Mouse (Mus musculus) intestine, embryonic 15.5 days (tissue): Measurements from ENCODE around the gene Trp53bp2. TPM values are rescaled to one million over a fixed set of nuclear protein-coding genes. Genes with fewer than 3 reads are reported as not detected.
A peak's percentile ranks its signal among the peaks of the same experiment; 100 is the strongest.

Experiments
- ATAC-seq: fragments of 200-750 bp; cut with Nextera tagmentation; 2 replicates; pipeline ENCODE4 v1.8.0; 2017; ENCODE audit warnings: moderate TSS enrichment, moderate library complexity
- H3K27ac ChIP-seq: fragments of 300-500 bp; sonication (generic); 2 replicates; pipeline ENCODE4 v1.5.1; 2015; ENCODE audit warnings: mild to moderate bottlenecking, inconsistent platforms
- H3K27me3 ChIP-seq: fragments of 300-500 bp; sonication (generic); replicated peaks from 2 replicates; pipeline ENCODE4 v1.6.1; 2015; ENCODE audit warnings: inconsistent platforms
- H3K36me3 ChIP-seq: fragments of 300-500 bp; sonication (generic); 2 replicates; pipeline ENCODE4 v1.6.1; 2015; ENCODE audit warnings: inconsistent platforms
- H3K4me1 ChIP-seq: fragments of 300-500 bp; sonication (generic); replicated peaks from 2 replicates; pipeline ENCODE4 v1.6.1; 2015; ENCODE audit warnings: inconsistent platforms
- H3K4me2 ChIP-seq: fragments of 300-500 bp; sonication (generic); replicated peaks from 2 replicates; pipeline ENCODE4 v1.6.1; 2015; ENCODE audit warnings: mild to moderate bottlenecking, inconsistent platforms
- H3K4me3 ChIP-seq: fragments of 300-500 bp; sonication (generic); replicated peaks from 2 replicates; pipeline ENCODE4 v1.5.1; 2015; ENCODE audit warnings: inconsistent platforms
- H3K9ac ChIP-seq: fragments of 300-500 bp; sonication (generic); 2 replicates; pipeline ENCODE4 v1.6.1; 2015; ENCODE audit warnings: inconsistent platforms
- H3K9me3 ChIP-seq: fragments of 300-500 bp; sonication (generic); 2 replicates; pipeline ENCODE4 v1.6.1; 2016; ENCODE audit warnings: inconsistent platforms
- WGBS: fragments of 180-500 bp; shearing (Covaris S2); methylation state at CpG from one replicate; pipeline ENCODE4 v1.1.7; 2015; 5-methylcytosine and 5-hydroxymethylcytosine counted together
- polyA plus RNA-seq: library from polyadenylated mRNA; unstranded; fragments of >200 nt; fragmentation: Nextera tagmentation; extraction: Ambion mirVana; gene quantifications from 2 replicates; pipeline ENCODE4 v1.2.1, GENCODE M21; 2015

Trp53bp2 gene
- polyA plus RNA-seq, 1 experiment from 2014 or later, result 22.6 TPM

DNA sequence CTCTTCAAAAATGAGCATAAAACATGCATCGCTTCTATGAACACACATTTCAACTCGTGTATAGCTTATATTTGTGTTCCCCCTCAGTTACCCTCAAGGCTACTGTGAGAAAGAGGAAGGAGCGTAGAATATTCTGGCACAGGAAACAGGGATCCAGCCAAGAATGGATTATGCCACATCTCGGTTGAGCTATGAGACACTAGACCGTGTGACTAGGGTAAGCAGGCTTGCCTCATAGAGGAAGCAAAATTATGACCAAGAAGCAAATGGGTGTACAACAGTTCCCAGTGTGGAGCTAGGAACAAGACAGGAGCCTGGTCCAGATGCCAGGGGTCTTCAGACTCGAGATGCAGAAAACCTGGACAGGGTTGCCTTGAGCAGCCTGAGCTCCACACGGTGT is 28.3 kb upstream of the Trp53bp2 start:
- H3K36me3 ChIP-seq, result no peaks in the 10 kb centered on the region
- no peaks in the 10 kb centered on the region for H3K27me3 ChIP-seq
- 78% methylated on average over 7 of the region's 7 CpGs for WGBS
- no peak overlapping the region for H3K27ac ChIP-seq
- no peak overlapping the region for H3K9ac ChIP-seq
- no peaks in the 10 kb centered on the region for H3K9me3 ChIP-seq
- no peak for ATAC-seq
- no peak overlapping the region for H3K4me3 ChIP-seq
- H3K4me1 ChIP-seq, result no peaks in the 10 kb centered on the region
- H3K4me2 ChIP-seq, result no peak overlapping the region

DNA sequence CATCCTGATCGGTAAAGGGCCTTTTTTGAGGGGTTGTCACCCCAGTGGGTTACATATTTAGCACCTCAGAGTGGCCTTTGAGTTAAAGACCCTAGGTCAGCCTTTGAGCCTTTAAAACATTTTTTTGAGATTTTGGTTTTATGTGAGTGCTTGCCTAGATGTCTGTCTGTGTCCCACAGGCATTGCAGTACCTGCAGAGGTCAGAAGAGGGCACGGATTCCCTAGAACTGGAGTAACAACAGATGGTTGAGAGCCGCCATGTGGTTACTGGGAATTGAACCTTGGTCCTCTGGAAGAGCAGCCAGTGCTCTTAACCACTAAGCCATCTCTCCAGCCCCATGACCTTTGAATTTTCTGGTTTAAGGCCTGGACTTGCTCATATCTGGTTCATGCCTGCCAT is 27.6 kb upstream of the Trp53bp2 start:
- no peak overlapping the region for H3K9ac ChIP-seq
- no peaks in the 10 kb centered on the region for H3K9me3 ChIP-seq
- no peak overlapping the region for H3K27ac ChIP-seq
- H3K36me3 ChIP-seq, result no peaks in the 10 kb centered on the region
- no peak overlapping the region for H3K4me3 ChIP-seq
- no peak overlapping the region for H3K4me2 ChIP-seq
- 79% methylated on average over 3 of the region's 3 CpGs for WGBS
- H3K27me3 ChIP-seq, result no peaks in the 10 kb centered on the region
- no peak for ATAC-seq
- H3K4me1 ChIP-seq, result no peaks in the 10 kb centered on the region

DNA sequence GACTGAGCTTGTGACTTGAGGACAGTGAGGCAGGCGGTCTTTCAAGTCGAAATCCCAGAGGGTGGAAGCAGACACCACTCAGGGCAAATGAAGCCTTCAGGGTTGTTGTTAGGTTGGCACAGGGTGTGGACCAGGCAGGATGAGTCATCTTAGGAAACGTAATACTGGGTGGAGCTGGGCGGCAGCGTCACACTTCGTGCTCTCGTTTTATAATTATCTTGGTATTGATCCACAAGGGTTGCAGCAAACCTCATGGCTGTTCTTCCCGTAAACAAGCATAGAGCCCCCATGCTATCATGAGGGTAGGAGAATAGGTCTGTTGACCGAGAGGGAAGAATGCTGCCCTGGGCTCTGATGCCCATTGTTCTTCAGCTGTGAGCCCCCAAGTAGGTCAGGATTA is 25.9 kb upstream of the Trp53bp2 start:
- Histone ChIP-seq H3K27ac (no peak overlapping the region), H3K4me1 (no peaks in the 10 kb centered on the region), H3K4me2 (no peak overlapping the region), H3K27me3 (no peaks in the 10 kb centered on the region), H3K4me3 (no peak overlapping the region), H3K36me3 (no peaks in the 10 kb centered on the region), H3K9ac (no peak overlapping the region), H3K9me3 (no peaks in the 10 kb centered on the region)
- ATAC-seq, result no peak
- 57% methylated on average over 9 of the region's 9 CpGs for WGBS

DNA sequence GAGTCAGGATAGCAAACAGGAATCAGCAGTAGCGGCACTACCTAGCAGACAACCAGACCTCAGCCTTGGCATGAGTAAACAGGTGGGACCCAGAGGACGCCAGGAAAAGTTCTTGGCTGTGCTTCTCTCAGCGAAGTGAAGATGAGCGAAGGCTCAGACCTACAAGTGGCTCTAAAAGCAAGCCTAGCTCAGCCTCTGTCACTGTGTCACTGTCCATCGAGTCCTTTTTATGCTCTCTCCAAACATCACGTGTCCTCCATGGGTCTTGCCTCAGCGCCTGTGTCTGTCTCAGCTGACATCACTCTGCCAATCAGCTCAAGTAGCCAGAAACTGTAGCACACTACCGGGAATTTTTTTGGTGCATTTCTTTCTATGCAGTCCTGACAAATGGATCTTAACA is 22.5 kb upstream of the Trp53bp2 start:
- Histone ChIP-seq H3K4me2 (no peak overlapping the region), H3K4me3 (no peak overlapping the region), H3K9ac (no peak overlapping the region), H3K4me1 (no peaks in the 10 kb centered on the region), H3K27me3 (no peaks in the 10 kb centered on the region), H3K9me3 (no peaks in the 10 kb centered on the region), H3K27ac (no peak overlapping the region), H3K36me3 (no peaks in the 10 kb centered on the region)
- WGBS, result 85% methylated on average over 8 of the region's 8 CpGs
- ATAC-seq, result no peak

GRCm38 (mm10) chr1:182388729-182389128 is 20.2 kb upstream of the Trp53bp2 start:
- WGBS, result 48% methylated on average over 4 of the region's 4 CpGs
- Histone ChIP-seq H3K36me3 (no peaks in the 10 kb centered on the region), H3K27ac (no peak overlapping the region), H3K27me3 (no peaks in the 10 kb centered on the region), H3K4me3 (no peak overlapping the region), H3K9ac (no peak overlapping the region), H3K4me1 (no peaks in the 10 kb centered on the region), H3K9me3 (no peaks in the 10 kb centered on the region), H3K4me2 (no peak overlapping the region)
- ATAC-seq, result no peak

GRCm38 (mm10) chr1:182398171-182398570 is 10.8 kb upstream of the Trp53bp2 start:
- H3K4me1 ChIP-seq, result peaks cover 14% of the 10 kb centered on the region
- H3K36me3 ChIP-seq, result no peaks in the 10 kb centered on the region
- no peak for ATAC-seq
- no peak overlapping the region for H3K27ac ChIP-seq
- 61% methylated on average over 8 of the region's 8 CpGs for WGBS
- H3K9me3 ChIP-seq, result no peaks in the 10 kb centered on the region
- no peak overlapping the region for H3K9ac ChIP-seq
- no peak overlapping the region for H3K4me2 ChIP-seq
- no peak overlapping the region for H3K4me3 ChIP-seq
- no peaks in the 10 kb centered on the region for H3K27me3 ChIP-seq

DNA sequence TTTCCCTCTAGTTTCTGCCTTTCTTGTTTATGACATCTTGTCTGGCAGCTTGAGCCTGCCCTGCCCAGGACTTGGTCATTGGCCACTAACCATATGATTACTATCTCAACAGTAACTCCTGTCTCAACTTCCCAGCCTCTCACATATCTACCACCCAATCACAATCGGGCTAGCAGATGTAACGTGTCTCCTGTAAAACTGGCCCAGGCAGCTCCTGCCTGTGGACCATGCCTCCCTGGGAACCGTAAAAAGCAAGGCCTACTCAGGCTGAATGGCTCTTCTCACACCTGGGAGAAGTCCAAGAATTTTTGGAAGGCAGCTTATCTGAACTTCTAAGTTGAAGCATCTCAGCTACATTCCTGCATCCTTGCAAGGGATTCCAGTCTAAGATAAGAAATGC is 10.2 kb upstream of the Trp53bp2 start:
- Histone ChIP-seq H3K4me3 (no peak overlapping the region), H3K9ac (no peak overlapping the region), H3K27ac (peak overlapping the region; percentile 59), H3K27me3 (no peaks in the 10 kb centered on the region), H3K36me3 (no peaks in the 10 kb centered on the region), H3K4me2 (no peak overlapping the region), H3K9me3 (no peaks in the 10 kb centered on the region), H3K4me1 (peaks cover 15% of the 10 kb centered on the region)
- 27% methylated on average over 3 of the region's 3 CpGs for WGBS
- no peak for ATAC-seq

DNA sequence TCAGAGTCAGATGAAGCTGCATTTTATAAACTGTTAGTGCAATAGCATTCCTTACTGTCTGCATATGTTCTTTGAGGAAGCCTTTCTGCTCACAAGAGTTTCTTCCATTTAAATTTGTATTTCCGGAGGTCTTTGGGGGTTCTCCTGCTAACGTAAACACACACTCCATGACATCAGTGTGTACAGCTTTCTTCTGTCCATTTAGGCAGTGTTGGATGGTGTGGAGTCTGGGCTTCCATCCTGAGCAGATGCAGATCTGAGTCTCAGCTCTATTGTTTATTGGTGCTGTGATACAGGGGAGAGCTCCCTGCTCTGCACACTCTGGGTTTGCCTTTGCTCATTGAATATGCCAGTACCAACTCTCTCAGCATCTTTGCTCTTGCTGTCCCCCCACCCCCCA is 9.8 kb upstream of the Trp53bp2 start:
- Histone ChIP-seq H3K27ac (peak overlapping the region; percentile 71), H3K9me3 (no peaks in the 10 kb centered on the region), H3K27me3 (no peaks in the 10 kb centered on the region), H3K4me3 (no peak overlapping the region), H3K4me1 (peaks cover 15% of the 10 kb centered on the region), H3K9ac (no peak overlapping the region), H3K36me3 (no peaks in the 10 kb centered on the region), H3K4me2 (no peak overlapping the region)
- peak; percentile 64 for ATAC-seq
- WGBS, result 26% methylated on average over 2 of the region's 2 CpGs

- no peaks in the 10 kb centered on the region for H3K36me3 ChIP-seq
- no peak overlapping the region for H3K4me2 ChIP-seq
- H3K27me3 ChIP-seq, result no peaks in the 10 kb centered on the region
- H3K9ac ChIP-seq, result no peak overlapping the region
- H3K9me3 ChIP-seq, result no peaks in the 10 kb centered on the region
- WGBS, result 59% methylated on average over 3 of the region's 3 CpGs
- H3K27ac ChIP-seq, result no peak overlapping the region
- ATAC-seq, result peak; percentile 58; the same call in 1 of the 2 replicates
- no peak overlapping the region for H3K4me3 ChIP-seq
- peaks cover 15% of the 10 kb centered on the region for H3K4me1 ChIP-seq
Observed at GRCm38 (mm10) chr1:182399908-182400307, 9.1 kb upstream of the Trp53bp2 start.

- Histone ChIP-seq H3K4me1 (peaks cover 15% of the 10 kb centered on the region), H3K27ac (no peak overlapping the region), H3K36me3 (no peaks in the 10 kb centered on the region), H3K4me3 (no peak overlapping the region), H3K27me3 (no peaks in the 10 kb centered on the region), H3K9me3 (no peaks in the 10 kb centered on the region), H3K9ac (no peak overlapping the region), H3K4me2 (0 out of 2 replicates have a peak overlapping the region, but pooled peaks have one; percentile 9)
- ATAC-seq, result peak; percentile 52; the same call in 1 of the 2 replicates
- WGBS, result 35% methylated on average over 13 of the region's 13 CpGs
Observed at GRCm38 (mm10) chr1:182403076-182403475, 5.9 kb upstream of the Trp53bp2 start.

DNA sequence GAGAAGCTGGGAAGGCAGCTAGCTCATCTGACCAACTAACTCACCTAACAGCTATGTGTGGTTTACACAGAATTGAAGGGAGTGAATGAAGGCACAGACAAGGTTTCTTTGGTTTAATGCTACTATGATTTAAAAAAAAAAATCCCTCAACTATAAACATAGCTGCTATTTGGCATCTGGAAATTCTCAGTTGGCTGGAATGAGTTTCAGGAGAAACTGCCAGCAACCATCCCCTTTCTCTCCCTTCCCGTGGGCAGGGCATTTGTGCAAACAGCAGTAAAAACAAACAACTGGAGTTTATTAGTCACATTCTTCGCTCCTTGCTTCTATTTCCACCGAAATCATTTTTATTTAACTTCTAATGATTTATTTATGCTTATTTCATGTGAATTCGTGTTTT is 2.4 kb upstream of the Trp53bp2 start:
- ATAC-seq, result no peak
- Histone ChIP-seq H3K27ac (no peak overlapping the region), H3K9ac (no peak overlapping the region), H3K4me2 (no peak overlapping the region), H3K9me3 (no peaks in the 10 kb centered on the region), H3K36me3 (no peaks in the 10 kb centered on the region), H3K4me1 (peaks cover 9% of the 10 kb centered on the region), H3K4me3 (no peak overlapping the region), H3K27me3 (no peaks in the 10 kb centered on the region)
- WGBS, result 47% methylated on average over 4 of the region's 4 CpGs

- Histone ChIP-seq H3K9me3 (no peaks in the 10 kb centered on the region), H3K27me3 (no peaks in the 10 kb centered on the region), H3K27ac (peak overlapping the region; percentile 93), H3K9ac (peak overlapping the region; percentile 78), H3K4me3 (peak overlapping the region; percentile 90), H3K4me2 (peak overlapping the region; percentile 75), H3K36me3 (no peaks in the 10 kb centered on the region), H3K4me1 (peaks cover 9% of the 10 kb centered on the region)
- 5% methylated on average over 13 of the region's 13 CpGs for WGBS
- ATAC-seq, result no peak
Observed at GRCm38 (mm10) chr1:182408243-182408642, 729 bp upstream of the Trp53bp2 start.

DNA sequence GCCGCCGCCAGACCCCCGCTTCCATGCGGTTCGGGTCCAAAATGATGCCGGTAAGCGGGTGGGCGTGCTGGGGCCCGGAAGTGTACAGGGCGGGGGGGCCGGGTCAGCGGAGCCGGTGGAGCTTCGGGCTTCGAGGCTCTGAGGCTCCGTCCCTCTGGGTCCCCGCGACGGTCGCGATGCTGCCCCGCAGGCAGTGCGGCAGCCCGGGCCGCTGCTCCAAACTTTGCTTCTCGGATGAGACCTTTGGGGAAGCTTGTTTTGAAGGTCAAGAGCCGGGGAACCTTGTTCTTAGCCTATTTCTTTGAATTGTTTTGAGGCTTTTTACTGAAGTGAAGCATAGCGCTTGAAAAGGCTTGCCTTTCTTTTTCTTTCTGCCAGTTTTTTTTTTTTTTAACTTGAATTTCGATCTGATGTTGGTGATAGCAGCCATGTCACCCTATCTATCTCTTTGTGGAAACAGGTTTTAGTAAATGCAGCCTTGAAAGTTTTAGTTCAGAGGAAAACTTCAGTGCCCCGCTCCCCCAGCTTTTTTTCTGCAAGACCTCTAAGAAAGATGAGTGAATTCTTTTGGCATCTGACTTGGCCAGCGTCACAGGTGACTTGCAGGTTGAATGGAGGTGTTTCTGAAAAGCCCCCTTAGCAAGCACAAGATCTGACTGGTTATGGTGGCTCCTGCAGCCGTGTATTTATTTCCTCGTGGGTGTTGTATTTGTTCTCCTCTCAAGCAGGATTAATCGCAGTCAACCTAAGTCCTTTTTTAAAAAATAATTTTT is 615 bp downstream of the Trp53bp2 start:
- H3K4me1 ChIP-seq, result peaks cover 11% of the 10 kb centered on the region
- H3K9ac ChIP-seq, result peak overlapping the region; percentile 94
- peak overlapping the region; percentile 90 for H3K4me3 ChIP-seq
- no peaks in the 10 kb centered on the region for H3K9me3 ChIP-seq
- peak overlapping the region; percentile 75 for H3K4me2 ChIP-seq
- H3K27ac ChIP-seq, result peak overlapping the region; percentile 94
- 1% methylated on average over 34 of the region's 34 CpGs for WGBS
- ATAC-seq, result peak; percentile 72
- no peaks in the 10 kb centered on the region for H3K27me3 ChIP-seq
- H3K36me3 ChIP-seq, result no peaks in the 10 kb centered on the region
